Comparison of ENCODE assay signal across 11 mouse cellular contexts in genomic region chr10:80089146-80089545, GRCm38 (mm10). TPM values are rescaled to one million over a fixed set of nuclear protein-coding genes. Genes with fewer than 3 reads are reported as not detected.
A peak's percentile ranks its signal among the peaks of the same experiment; 100 is the strongest.
DNase-seq lines count a peak whose midpoint lies in the region; ATAC-seq and TF ChIP-seq lines count a peak whose summit lies in the region.
"Had no signal": no experiment of that assay in that cellular context is flagged by ENCODE, and none has a peak within 500 bp of the region (broad histone marks: within the 10 kb centered on the region; RNA-seq: fewer than 3 reads in every experiment).

No protein-coding gene starts in this region.

- ATAC-seq in hindbrain, postnatal 0 days: 0 out of 2 replicates have a peak, but pooled peaks have one; percentile 24
- ATAC-seq in hindbrain, embryonic 16.5 days: no peak
- peak; percentile 34 for ATAC-seq in liver, embryonic 12.5 days

- no peaks in the 10 kb centered on the region for H3K27me3 ChIP-seq in hindbrain, postnatal 0 days (ENCODE audit: insufficient read depth, low read length)
- no peaks in the 10 kb centered on the region for H3K27me3 ChIP-seq in hindbrain, embryonic 16.5 days (replicated peaks; ENCODE audit: control insufficient read depth, insufficient read depth, low read length)
- H3K27me3 ChIP-seq in liver, embryonic 12.5 days (replicated peaks): no peaks in the 10 kb centered on the region
- H3K27me3 ChIP-seq: heart, embryonic 13.5 days had no signal

- no peak overlapping the region for H3K27ac ChIP-seq in hindbrain, postnatal 0 days
- no peak overlapping the region for H3K27ac ChIP-seq in hindbrain, embryonic 16.5 days (ENCODE audit: low read depth, low read length)
- H3K27ac ChIP-seq in liver, embryonic 12.5 days: peak overlapping the region; percentile 18; the same call in 1 of the 2 replicates
- H3K27ac ChIP-seq: gastrocnemius, adult 2 months; heart, embryonic 13.5 days had no signal

- no peaks in the 10 kb centered on the region for H3K9me3 ChIP-seq in hindbrain, postnatal 0 days (ENCODE audit: low read length)
- no peaks in the 10 kb centered on the region for H3K9me3 ChIP-seq in hindbrain, embryonic 16.5 days (ENCODE audit: control insufficient read depth, low read length)
- no peaks in the 10 kb centered on the region for H3K9me3 ChIP-seq in liver, embryonic 12.5 days (replicated peaks)
- H3K9me3 ChIP-seq: heart, embryonic 13.5 days had no signal

- no peaks in the 10 kb centered on the region; the same call in 1 of the 2 replicates for H3K36me3 ChIP-seq in hindbrain, postnatal 0 days (ENCODE audit: insufficient read depth, low read length)
- 0 out of 2 replicates have a peak, but pooled peaks cover under 1% of the 10 kb centered on the region for H3K36me3 ChIP-seq in hindbrain, embryonic 16.5 days (ENCODE audit: control insufficient read depth, insufficient read depth, low read length)
- peaks cover 46% of the 10 kb centered on the region for H3K36me3 ChIP-seq in liver, embryonic 12.5 days

- H3K4me2 ChIP-seq in hindbrain, postnatal 0 days (ENCODE audit: low read depth, low read length): no peak overlapping the region
- H3K4me2 ChIP-seq in hindbrain, embryonic 16.5 days (ENCODE audit: low read length): no peak overlapping the region
- H3K4me2 ChIP-seq in liver, embryonic 12.5 days: no peak overlapping the region
- H3K4me2 ChIP-seq: heart, embryonic 13.5 days had no signal

- no peak for TF ChIP-seq CTCF in hindbrain, postnatal 0 days (IDR thresholded peaks at IDR 0.05; ENCODE audit: low read depth)

- no peaks in the 10 kb centered on the region for H3K4me1 ChIP-seq in hindbrain, postnatal 0 days (ENCODE audit: insufficient read depth, low read length)
- H3K4me1 ChIP-seq in hindbrain, embryonic 16.5 days (ENCODE audit: control insufficient read depth, insufficient read depth, low read depth, low read length): no peaks in the 10 kb centered on the region
- peaks cover 81% of the 10 kb centered on the region for H3K4me1 ChIP-seq in liver, embryonic 12.5 days

- no peak overlapping the region for H3K4me3 ChIP-seq in hindbrain, postnatal 0 days (ENCODE audit: low read length)
- H3K4me3 ChIP-seq in hindbrain, embryonic 16.5 days (ENCODE audit: low read length): no peak overlapping the region
- no peak overlapping the region for H3K4me3 ChIP-seq in liver, embryonic 12.5 days
- H3K4me3 ChIP-seq: gastrocnemius, adult 2 months; heart, embryonic 13.5 days had no signal

- H3K9ac ChIP-seq in hindbrain, postnatal 0 days (replicated peaks; ENCODE audit: low read length): no peak overlapping the region
- H3K9ac ChIP-seq in hindbrain, embryonic 16.5 days (ENCODE audit: low read depth, low read length): no peak overlapping the region
- H3K9ac ChIP-seq in liver, embryonic 12.5 days: no peak overlapping the region
- H3K9ac ChIP-seq: heart, embryonic 13.5 days had no signal

- WGBS in hindbrain, postnatal 0 days: 59% methylated on average over 4 of the region's 4 CpGs
- WGBS in hindbrain, embryonic 16.5 days: 53% methylated on average over 4 of the region's 4 CpGs
- 58% methylated on average over 4 of the region's 4 CpGs for WGBS in liver, embryonic 12.5 days (ENCODE audit: insufficient replicate concordance)

- DNase-seq in hindbrain, postnatal 0 days (ENCODE audit: low spot score): no peak
- DNase-seq in ES-CJ7 (ENCODE audit: low read depth, low spot score): peak; percentile 33
- peak; percentile 36 for DNase-seq in kidney, adult 18-20 months
- DNase-seq in testis, postnatal 10 days (ENCODE audit: low spot score): no peak
- no peak for DNase-seq in cerebellum, adult 18-20 months
- DNase-seq: cerebellum, postnatal 36 days; gastrocnemius, adult 2 months; thymus, postnatal 4 days had no signal

RNA-seq across cellular contexts. Expression of gene Sbno2, which starts 16.2 kb away (rescaled TPM):
- 22.8 and 23.7 TPM in 2 replicates for total RNA-seq in hindbrain, postnatal 0 days (2014; rRNA removed)
- 6.9 and 7.8 TPM in 2 replicates for polyA plus RNA-seq in hindbrain, postnatal 0 days (2015; fragmentation: Nextera tagmentation; extraction: Ambion mirVana)
- 10.3 and 13.0 TPM in 2 replicates for polyA plus RNA-seq in hindbrain, embryonic 16.5 days (2015; fragmentation: Nextera tagmentation; extraction: Ambion mirVana)
- 15.0 and 15.4 TPM in 2 replicates for polyA plus RNA-seq in liver, embryonic 12.5 days (2016; fragmentation: Nextera tagmentation; extraction: Ambion mirVana)

RNA-seq across cellular contexts. Expression of gene Stk11, which starts 26.5 kb away (rescaled TPM):
- total RNA-seq in hindbrain, postnatal 0 days (2014; rRNA removed): 86.4 and 86.6 TPM in 2 replicates
- polyA plus RNA-seq in hindbrain, postnatal 0 days (2015; fragmentation: Nextera tagmentation; extraction: Ambion mirVana): 13.9 and 15.0 TPM in 2 replicates
- polyA plus RNA-seq in hindbrain, embryonic 16.5 days (2015; fragmentation: Nextera tagmentation; extraction: Ambion mirVana): 17.7 and 18.3 TPM in 2 replicates
- polyA plus RNA-seq in liver, embryonic 12.5 days (2016; fragmentation: Nextera tagmentation; extraction: Ambion mirVana): 18.6 and 19.8 TPM in 2 replicates

RNA-seq across cellular contexts. Expression of gene Gpx4, which starts 42.2 kb away (rescaled TPM):
- 373 and 379 TPM in 2 replicates for total RNA-seq in hindbrain, postnatal 0 days (2014; rRNA removed)
- 757 and 762 TPM in 2 replicates for polyA plus RNA-seq in hindbrain, postnatal 0 days (2015; fragmentation: Nextera tagmentation; extraction: Ambion mirVana)
- 601 and 643 TPM in 2 replicates for polyA plus RNA-seq in hindbrain, embryonic 16.5 days (2015; fragmentation: Nextera tagmentation; extraction: Ambion mirVana)
- polyA plus RNA-seq in liver, embryonic 12.5 days (2016; fragmentation: Nextera tagmentation; extraction: Ambion mirVana): 682 and 685 TPM in 2 replicates

RNA-seq across cellular contexts. Expression of gene Atp5d, which starts 49.3 kb away (rescaled TPM):
- 273 and 303 TPM in 2 replicates for total RNA-seq in hindbrain, postnatal 0 days (2014; rRNA removed)
- polyA plus RNA-seq in hindbrain, postnatal 0 days (2015; fragmentation: Nextera tagmentation; extraction: Ambion mirVana): 733 and 736 TPM in 2 replicates
- polyA plus RNA-seq in hindbrain, embryonic 16.5 days (2015; fragmentation: Nextera tagmentation; extraction: Ambion mirVana): 554 and 581 TPM in 2 replicates
- polyA plus RNA-seq in liver, embryonic 12.5 days (2016; fragmentation: Nextera tagmentation; extraction: Ambion mirVana): 393 and 419 TPM in 2 replicates

RNA-seq across cellular contexts. Expression of gene Polr2e, which starts 49.6 kb away (rescaled TPM):
- total RNA-seq in hindbrain, postnatal 0 days (2014; rRNA removed): 93.3 and 100 TPM in 2 replicates
- polyA plus RNA-seq in hindbrain, postnatal 0 days (2015; fragmentation: Nextera tagmentation; extraction: Ambion mirVana): 143 TPM in 2 replicates
- 141 and 143 TPM in 2 replicates for polyA plus RNA-seq in hindbrain, embryonic 16.5 days (2015; fragmentation: Nextera tagmentation; extraction: Ambion mirVana)
- polyA plus RNA-seq in liver, embryonic 12.5 days (2016; fragmentation: Nextera tagmentation; extraction: Ambion mirVana): 142 and 147 TPM in 2 replicates

Comparison
In these comparisons a context has a peak if more than half of its experiments do, and no peak if none do; other contexts are left out.
1. DNase-seq: peak in ES-CJ7 (single experiment) and kidney, adult 18-20 months (single experiment); none in hindbrain, postnatal 0 days (single experiment), testis, postnatal 10 days (single experiment) and cerebellum, adult 18-20 months (0 of 2).